Mouse (Mus musculus) cortical plate, adult 2 months (tissue): ENCODE measurements around the gene Slc5a9.

Experiments used
- CTCF ChIP-seq: fragments of 200-500 bp; IDR thresholded peaks from 2 replicates; pipeline ENCODE4 v1.5.1; 2011; ENCODE audit warnings: mild to moderate bottlenecking, control low read depth, low read length; ENCODE audit not compliant: insufficient read depth; ENCODE audit errors: extremely low read depth
- POLR2A ChIP-seq: fragments of 200-500 bp; IDR thresholded peaks from 2 replicates; pipeline ENCODE4 v1.6.1; 2011; ENCODE audit warnings: mild to moderate bottlenecking, low read length, control low read depth; ENCODE audit not compliant: insufficient read depth; ENCODE audit errors: extremely low read depth

DNA sequence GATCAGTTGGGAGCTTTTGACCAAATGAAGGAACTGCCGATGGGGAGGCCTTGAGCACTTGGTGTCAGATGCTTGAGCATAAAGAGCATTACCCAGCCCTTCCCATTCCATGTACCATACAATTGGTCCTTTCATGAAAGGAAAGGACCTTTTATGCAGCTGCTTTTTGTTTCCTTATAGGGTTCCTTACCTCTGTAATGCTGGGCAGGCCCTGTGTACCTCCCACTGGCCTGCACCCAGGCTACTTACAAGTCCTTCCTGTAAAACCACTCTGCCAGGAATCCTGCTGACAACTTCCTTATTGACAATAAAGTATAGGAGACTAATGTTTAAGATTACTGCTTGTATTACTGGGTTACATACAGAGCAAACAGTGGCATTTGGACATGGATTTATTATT is 1.2 kb downstream of the Slc5a9 start:
- no peak for TF ChIP-seq POLR2A
- no peak for TF ChIP-seq CTCF
